Mouse (Mus musculus): ENCODE results near the gene Adarb2.

DNA sequence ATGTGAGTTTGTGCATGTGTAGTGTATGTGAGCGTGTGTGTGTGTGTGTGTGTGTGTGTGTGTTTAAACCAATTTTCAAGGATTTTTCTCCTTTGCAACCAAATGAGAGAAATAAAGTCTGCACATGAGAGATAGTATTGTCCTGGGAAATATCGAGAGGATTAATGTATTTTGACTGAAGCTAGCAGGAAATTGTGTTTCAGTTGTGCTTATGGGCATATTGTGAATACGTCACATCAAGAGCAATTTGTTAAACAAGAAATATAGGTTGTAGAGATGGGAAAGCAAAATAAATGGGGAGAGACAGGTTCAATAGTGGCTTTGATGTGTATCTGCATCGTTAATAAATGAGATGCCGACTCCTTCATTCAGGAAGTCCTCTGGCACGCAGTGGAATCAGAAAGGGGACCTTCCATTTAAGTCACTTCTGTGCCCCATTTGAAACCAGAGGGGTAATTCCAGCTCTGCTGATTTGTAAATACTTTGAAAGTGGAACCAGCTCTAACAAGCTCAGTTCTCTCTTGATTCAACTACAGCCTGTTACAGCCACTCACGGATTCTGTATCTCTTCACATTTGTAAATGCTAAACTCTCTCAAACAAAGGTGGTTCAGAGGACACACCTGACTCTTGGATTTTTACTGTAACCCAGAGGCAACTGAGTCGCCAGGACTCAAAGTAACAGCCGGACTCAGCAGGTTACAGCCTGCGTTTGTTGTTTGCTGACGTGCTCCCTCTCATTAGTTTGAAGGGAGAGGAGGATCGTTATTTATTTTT is 265.1 kb downstream of the Adarb2 start:
- TF ChIP-seq FLI1 (IDR thresholded peaks at IDR 0.05; ENCODE audit: low read length) (no peak), GATA1 (IDR thresholded peaks at IDR 0.05; ENCODE audit: borderline replicate concordance, low read length) (no peak)
